Mouse (Mus musculus): ENCODE data around the gene Stxbp3.
"Not testable (repeated sequence)": the region's sequence is repeated elsewhere in the genome, so short reads cannot be mapped to it uniquely, and the experiment has no call there.

Stxbp3 gene

GRCm38 (mm10) chr3:108856386-108857123 lies 16.2 kb upstream of the Stxbp3 start:
- DNase-seq (ENCODE audit: low spot score): no peak

DNA sequence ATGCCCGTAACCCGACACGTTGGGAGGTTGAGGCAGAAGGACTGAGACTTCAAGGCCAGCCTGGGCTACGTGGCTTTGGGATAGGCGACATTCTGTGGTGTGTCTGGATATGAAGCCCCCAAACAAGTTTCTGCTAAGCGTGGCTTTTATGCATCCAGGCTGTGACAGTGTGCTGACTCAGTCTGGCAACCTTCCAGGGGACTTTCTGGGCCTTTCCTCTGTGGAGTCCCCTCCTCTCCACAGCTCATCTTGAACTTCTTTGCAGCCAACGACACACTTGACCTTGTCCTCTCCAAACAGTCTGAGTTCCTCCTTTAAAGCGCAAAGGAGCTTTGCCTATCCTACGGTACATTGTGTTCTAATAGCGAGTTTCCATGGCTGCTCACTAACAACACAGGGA lies 15.5 kb upstream of the Stxbp3 start:
- DNase-seq (ENCODE audit: low spot score): no peak

GRCm38 (mm10) chr3:108855371-108855770 lies 15.0 kb upstream of the Stxbp3 start:
- DNase-seq (ENCODE audit: low spot score): no peak

DNA sequence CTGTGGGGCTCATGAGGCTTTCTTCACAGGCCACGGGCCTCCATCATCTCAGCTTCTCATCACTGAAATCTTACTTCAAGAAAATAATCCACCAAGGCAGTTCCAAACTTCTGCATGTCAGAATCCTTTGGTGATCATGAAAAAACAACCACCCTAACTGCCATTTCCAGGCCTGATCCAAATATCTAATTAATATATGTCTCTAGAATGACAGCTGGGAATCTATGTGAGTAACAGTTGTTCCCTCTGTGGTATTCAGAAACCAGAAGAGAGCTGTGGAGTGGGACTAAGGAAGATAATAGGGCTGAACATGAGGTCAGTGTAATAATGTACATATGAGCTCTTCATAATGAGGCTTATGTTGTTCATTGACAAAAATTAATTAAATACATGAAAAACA lies 12.9 kb upstream of the Stxbp3 start:
- DNase-seq (ENCODE audit: low spot score): no peak

DNA sequence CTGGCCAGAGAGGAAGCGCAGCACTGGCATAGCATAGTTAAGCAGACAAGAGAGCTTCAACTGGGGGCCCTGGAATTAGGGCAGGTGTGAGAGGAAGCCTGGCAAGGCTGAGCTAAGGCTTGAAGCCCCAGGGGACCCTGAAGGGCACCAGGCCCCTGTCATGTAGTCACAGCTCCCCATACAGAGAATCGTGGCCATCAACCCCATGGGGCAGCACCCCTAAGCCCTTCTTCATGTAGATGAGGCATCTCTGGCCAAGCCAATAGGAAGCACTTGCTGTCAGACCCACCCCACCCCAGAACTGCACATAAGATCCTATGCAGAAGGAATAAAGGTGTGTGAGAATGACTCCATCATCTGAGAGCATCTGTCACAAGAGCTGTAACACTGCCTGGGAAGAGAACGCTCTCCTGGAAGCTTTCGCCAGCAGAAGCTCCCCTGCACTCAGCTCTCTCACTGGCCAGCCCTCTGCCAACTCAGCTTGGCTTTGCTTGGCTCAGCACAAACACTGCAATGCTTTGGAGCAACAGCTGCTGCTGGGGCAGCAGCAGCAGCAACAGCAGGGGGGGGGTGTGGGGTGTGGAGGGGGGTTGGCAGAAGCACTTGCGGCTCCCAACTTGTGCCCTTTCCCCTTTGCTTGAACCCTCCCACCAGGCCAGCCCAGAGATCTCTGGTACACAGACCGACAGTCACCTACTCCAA lies 11.8 kb upstream of the Stxbp3 start:
- DNase-seq (ENCODE audit: low spot score): no peak

GRCm38 (mm10) chr3:108851554-108851953 lies 11.2 kb upstream of the Stxbp3 start:
- DNase-seq (ENCODE audit: low spot score): no peak

- DNase-seq (ENCODE audit: low spot score): no peak
Measured at GRCm38 (mm10) chr3:108851075-108851474, 10.7 kb upstream of the Stxbp3 start.

- no peak for DNase-seq (ENCODE audit: low spot score)
Measured at GRCm38 (mm10) chr3:108850506-108850905, 10.2 kb upstream of the Stxbp3 start.

GRCm38 (mm10) chr3:108846616-108847015 lies 6.3 kb upstream of the Stxbp3 start:
- DNase-seq (ENCODE audit: low spot score): no peak

DNA sequence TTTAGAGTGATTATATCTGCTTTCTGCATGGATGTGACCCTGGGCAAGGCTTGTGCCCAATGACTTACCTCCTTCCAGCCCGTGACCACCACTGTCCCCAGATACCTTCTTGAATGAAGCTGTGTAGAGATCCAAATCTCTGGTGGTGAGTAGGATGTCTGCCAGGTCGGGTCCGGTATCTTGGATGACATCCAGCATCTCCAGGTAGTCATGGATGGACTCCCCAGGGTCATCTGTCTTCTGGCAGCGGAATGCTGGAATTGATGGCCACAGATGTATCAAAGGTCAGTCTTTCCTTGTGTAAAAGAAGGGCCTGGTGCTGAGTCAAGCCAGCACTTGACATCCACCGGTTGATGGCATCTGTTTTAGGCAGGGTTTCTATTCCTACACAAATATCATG lies 4.2 kb upstream of the Stxbp3 start:
- no peak for DNase-seq (ENCODE audit: low spot score)

DNA sequence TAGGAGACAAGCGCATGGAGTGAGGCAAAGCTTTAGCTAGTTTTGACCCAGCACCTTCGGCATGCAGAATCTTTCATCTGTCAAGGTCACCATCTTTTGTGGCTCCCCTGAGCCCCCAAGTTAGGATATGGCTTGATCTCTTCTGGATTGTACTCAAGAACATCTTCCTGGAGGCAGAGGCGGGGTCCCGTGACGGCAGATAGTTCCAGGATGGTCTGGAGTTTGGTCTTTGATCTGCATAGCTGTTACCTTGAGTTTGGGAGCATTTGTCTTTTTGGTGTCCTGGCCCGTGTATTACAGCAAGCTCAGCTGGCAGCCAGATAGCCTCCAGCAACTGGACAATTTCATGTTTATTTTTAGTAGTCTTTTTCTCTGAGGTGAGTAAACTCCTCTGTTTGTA lies 3.7 kb upstream of the Stxbp3 start:
- no peak for DNase-seq (ENCODE audit: low spot score)

GRCm38 (mm10) chr3:108840716-108841054 lies 359 bp upstream of the Stxbp3 start:
- no peak for DNase-seq (ENCODE audit: low spot score)

DNA sequence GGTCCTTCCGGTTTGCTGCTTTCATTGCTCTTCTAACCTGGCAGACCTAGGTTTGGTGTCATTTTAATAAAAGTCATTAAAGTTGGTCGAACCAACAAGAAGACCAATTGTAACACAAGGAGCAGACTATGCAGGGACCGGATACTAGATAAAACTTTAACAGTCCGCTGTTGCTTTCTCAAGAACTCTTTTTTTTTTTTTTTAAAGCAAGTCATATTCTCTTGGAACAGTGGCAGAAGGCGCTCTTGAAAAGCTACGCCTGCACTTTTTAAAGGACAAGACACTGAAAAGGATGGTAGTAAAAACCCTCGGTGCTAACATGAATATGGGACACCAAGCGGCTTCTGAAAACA lies 703 bp downstream of the Stxbp3 start:
- no peak for DNase-seq (ENCODE audit: low spot score)

GRCm38 (mm10) chr3:108838980-108839379 lies 1.3 kb downstream of the Stxbp3 start:
- DNase-seq (ENCODE audit: low spot score): no peak

- no peak for DNase-seq (ENCODE audit: low spot score)
Measured at GRCm38 (mm10) chr3:108836931-108837330, 3.4 kb downstream of the Stxbp3 start.

- DNase-seq (ENCODE audit: low spot score): not testable (repeated sequence)
Measured at GRCm38 (mm10) chr3:108833717-108834116, 6.6 kb downstream of the Stxbp3 start.

- no peak for DNase-seq (ENCODE audit: low spot score)
Measured at GRCm38 (mm10) chr3:108831750-108832149, 8.6 kb downstream of the Stxbp3 start.

DNA sequence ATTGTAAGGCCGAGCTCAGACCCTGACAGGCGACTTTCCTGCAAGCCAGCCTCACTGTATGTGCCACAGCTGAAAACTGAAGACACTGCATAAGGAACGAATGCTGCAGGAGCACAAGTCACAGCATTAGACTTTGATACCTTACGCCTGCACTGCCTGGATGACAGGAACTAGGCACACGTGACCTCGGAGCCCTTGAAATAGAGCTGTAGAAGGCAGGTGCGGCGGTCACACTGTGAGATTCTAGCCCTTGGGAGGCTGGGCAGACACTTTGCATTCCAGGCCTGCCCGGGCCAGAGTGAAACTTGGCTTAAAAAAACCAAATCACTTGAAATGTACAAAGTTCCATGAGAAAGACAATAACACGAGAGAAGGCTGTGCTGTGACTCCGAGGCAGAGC lies 9.8 kb downstream of the Stxbp3 start:
- no peak for DNase-seq (ENCODE audit: low spot score)

GRCm38 (mm10) chr3:108815631-108816030 lies 24.7 kb downstream of the Stxbp3 start:
- DNase-seq (ENCODE audit: low spot score): no peak

DNA sequence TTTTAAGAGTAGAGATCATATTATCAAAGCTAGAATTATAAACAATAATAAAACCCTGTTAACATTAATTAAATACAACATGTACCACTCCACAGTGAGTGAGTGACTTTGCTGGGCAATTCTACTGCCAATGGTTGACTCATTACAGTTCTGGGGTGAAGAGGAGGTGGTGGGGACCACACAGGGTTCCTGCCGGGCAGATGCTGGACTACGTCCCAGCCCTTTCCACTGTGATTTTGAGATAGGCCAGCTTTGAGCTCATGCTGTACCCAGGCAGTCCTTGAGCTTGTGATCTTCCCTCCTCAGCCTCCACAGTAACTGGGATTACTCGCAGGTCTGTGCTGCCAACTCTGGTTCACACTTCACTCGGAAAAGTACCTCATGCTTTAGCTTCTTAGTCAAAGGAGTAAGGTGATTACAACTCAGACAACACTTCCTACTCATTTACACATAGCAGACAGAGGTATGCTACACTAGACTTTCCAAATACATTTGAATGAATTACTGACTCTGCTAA lies 29.5 kb downstream of the Stxbp3 start:
- DNase-seq (ENCODE audit: low spot score): no peak

- no peak for DNase-seq (ENCODE audit: low spot score)
Measured at GRCm38 (mm10) chr3:108805622-108806021, 34.7 kb downstream of the Stxbp3 start.

GRCm38 (mm10) chr3:108798375-108798774 lies 42.0 kb downstream of the Stxbp3 start:
- no peak for DNase-seq (ENCODE audit: low spot score)

GRCm38 (mm10) chr3:108797723-108798122 lies 42.6 kb downstream of the Stxbp3 start:
- no peak for DNase-seq (ENCODE audit: low spot score)

DNA sequence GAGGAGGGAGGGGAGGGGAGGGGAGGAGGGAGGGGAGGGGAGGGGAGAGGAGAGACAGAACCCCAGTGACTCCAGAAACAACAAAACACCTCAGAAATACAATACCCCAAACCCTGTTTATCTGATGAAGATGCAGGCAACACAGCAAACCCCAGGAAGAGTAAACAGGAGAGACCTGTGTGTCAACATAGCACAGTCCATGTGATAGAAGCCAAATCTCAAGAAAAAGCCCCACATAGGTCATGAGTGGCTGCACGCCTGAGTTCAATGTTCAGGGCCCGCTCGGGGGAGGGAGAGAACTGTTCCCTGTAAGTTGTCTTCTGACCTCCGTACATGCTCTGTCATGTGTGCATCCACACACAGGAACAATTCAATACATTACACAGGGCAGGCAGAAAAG lies 43.9 kb downstream of the Stxbp3 start:
- no peak for DNase-seq (ENCODE audit: low spot score)

Measured in ovary, postnatal 10 days (tissue).